Mouse (Mus musculus) layer of hippocampus, adult 9-11 months (tissue): Measurements from ENCODE around the gene Hist1h3f.
"Not testable (repeated sequence)": the region's sequence is repeated elsewhere in the genome, so short reads cannot be mapped to it uniquely, and the experiment has no call there.

Experiments used
- DNase-seq: peaks from one replicate; pipeline ENCODE4 v3.0.0; 2022

Hist1h3f gene

GRCm38 (mm10) chr13:23539821-23540220 is 4.0 kb upstream of the Hist1h3f start:
- DNase-seq: not testable (repeated sequence)

GRCm38 (mm10) chr13:23541497-23541896 is 2.4 kb upstream of the Hist1h3f start:
- no peak for DNase-seq

GRCm38 (mm10) chr13:23542225-23542980 is 1.4 kb upstream of the Hist1h3f start:
- DNase-seq: not testable (repeated sequence)

GRCm38 (mm10) chr13:23542999-23543607 is 749 bp upstream of the Hist1h3f start, which contains the start of gene Hist1h2bh:
Hist1h2bh (minus strand) TSS chr13:23543392.
- DNase-seq: peak; percentile 94

GRCm38 (mm10) chr13:23544787-23545120 is 902 bp downstream of the Hist1h3f start:
- not testable (repeated sequence) for DNase-seq

GRCm38 (mm10) chr13:23546694-23547093 is 2.8 kb downstream of the Hist1h3f start:
- DNase-seq: no peak

- no peak for DNase-seq
These were observed 6.9 kb downstream of the Hist1h3f start for GRCm38 (mm10) chr13:23550761-23551145.

- peak; percentile 94 for DNase-seq
These were observed 7.4 kb downstream of the Hist1h3f start, which contains the start of gene Hist1h4f for GRCm38 (mm10) chr13:23551146-23551834. Hist1h4f (minus strand) TSS chr13:23551648.

GRCm38 (mm10) chr13:23551931-23552914 is 8.4 kb downstream of the Hist1h3f start:
- no peak for DNase-seq

- DNase-seq: no peak
These were observed 9.1 kb downstream of the Hist1h3f start, which contains the start of gene Hist1h1d for GRCm38 (mm10) chr13:23552962-23553361. Hist1h1d (plus strand) TSS chr13:23553262.

- no peak for DNase-seq
These were observed 10.5 kb downstream of the Hist1h3f start for GRCm38 (mm10) chr13:23554393-23554792.

- DNase-seq: peak; percentile 81
These were observed 11.3 kb downstream of the Hist1h3f start for GRCm38 (mm10) chr13:23554925-23555838.

- DNase-seq: peak; percentile 88
These were observed 12.1 kb downstream of the Hist1h3f start for GRCm38 (mm10) chr13:23555839-23556416.

- DNase-seq: no peak
These were observed 13.1 kb downstream of the Hist1h3f start for GRCm38 (mm10) chr13:23556906-23557305.

GRCm38 (mm10) chr13:23560699-23561098 is 16.8 kb downstream of the Hist1h3f start:
- not testable (repeated sequence) for DNase-seq

GRCm38 (mm10) chr13:23561531-23561882 is 17.7 kb downstream of the Hist1h3f start:
- DNase-seq: not testable (repeated sequence)

- peak; percentile 97 for DNase-seq
These were observed 18.2 kb downstream of the Hist1h3f start, which contains the start of gene Hist1h3e for GRCm38 (mm10) chr13:23561883-23562659. Hist1h3e (minus strand) TSS chr13:23562369.

- DNase-seq: no peak
These were observed 19.0 kb downstream of the Hist1h3f start for GRCm38 (mm10) chr13:23562699-23563462.

- no peak for DNase-seq
These were observed 20.6 kb downstream of the Hist1h3f start for GRCm38 (mm10) chr13:23564482-23564881.
